Mouse (Mus musculus): ENCODE data around the gene Arhgap40.

- TF ChIP-seq CTCF (IDR thresholded peaks at IDR 0.05; ENCODE audit: control insufficient read depth, insufficient read depth, low read length) (no peak), POLR2A (IDR thresholded peaks at IDR 0.05; ENCODE audit: borderline replicate concordance, control insufficient read depth, low read depth, low read length) (no peak)
These were observed 67.4 kb downstream of the Arhgap40 start for GRCm38 (mm10) chr2:158579979-158580378.

All from bone marrow, adult 2 months (tissue).